Mouse (Mus musculus): ENCODE data around the gene Gatad2a.

The Gatad2a gene

DNA sequence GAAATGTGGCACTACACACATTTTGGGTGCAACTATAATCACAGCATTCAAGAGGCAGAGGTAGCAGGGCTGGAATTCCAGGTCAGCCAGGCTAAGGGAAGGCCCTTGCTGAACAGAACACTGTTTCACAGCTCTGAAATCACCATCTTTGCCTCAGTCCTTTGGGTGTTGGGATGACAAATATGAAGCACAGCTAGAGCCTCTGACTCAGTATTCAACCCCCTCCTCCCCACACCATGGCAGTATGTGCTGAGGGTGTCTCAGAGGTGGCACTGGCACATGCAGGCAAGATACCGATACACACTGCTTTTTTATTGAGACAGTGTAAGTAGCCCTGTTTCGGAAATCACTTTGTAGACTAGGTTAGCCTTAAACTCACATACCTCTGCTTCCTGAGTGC, 89.9 kb downstream of the Gatad2a start:
- Histone ChIP-seq H3K36me3 (ENCODE audit: control insufficient read depth, insufficient read depth, low read length, poor library complexity, severe bottlenecking) (no peaks in the 10 kb centered on the region; the same call in none of the 2 replicates), H3K27me3 (ENCODE audit: control insufficient read depth, insufficient read depth, low read length, poor library complexity, severe bottlenecking) (no peaks in the 10 kb centered on the region)
- no peak for DNase-seq (ENCODE audit: low read depth, low spot score)

DNA sequence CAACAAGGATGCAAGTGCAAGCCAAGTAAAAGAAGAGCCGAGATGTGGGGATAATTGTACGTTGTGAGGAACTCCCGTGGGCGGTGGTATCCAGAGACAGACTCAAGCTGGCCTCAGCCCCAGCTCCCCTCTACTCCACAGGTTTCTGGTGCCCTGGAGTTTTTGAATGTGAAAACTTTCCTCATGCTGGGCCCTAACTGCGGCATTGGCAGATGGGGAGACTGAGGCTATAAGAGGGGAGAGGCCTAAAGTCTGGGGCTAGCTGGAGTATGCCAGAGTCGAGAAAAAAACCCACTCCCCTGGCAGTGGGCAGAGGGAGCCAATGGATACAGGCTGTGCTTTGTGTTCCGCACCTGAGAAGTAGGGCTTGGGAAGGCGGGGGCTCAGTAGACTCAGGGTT, 92.1 kb downstream of the Gatad2a start:
- Histone ChIP-seq H3K36me3 (ENCODE audit: control insufficient read depth, insufficient read depth, low read length, poor library complexity, severe bottlenecking) (no peaks in the 10 kb centered on the region; the same call in 1 of the 2 replicates), H3K27me3 (ENCODE audit: control insufficient read depth, insufficient read depth, low read length, poor library complexity, severe bottlenecking) (no peaks in the 10 kb centered on the region)
- DNase-seq (ENCODE audit: low read depth, low spot score) = no peak

DNA sequence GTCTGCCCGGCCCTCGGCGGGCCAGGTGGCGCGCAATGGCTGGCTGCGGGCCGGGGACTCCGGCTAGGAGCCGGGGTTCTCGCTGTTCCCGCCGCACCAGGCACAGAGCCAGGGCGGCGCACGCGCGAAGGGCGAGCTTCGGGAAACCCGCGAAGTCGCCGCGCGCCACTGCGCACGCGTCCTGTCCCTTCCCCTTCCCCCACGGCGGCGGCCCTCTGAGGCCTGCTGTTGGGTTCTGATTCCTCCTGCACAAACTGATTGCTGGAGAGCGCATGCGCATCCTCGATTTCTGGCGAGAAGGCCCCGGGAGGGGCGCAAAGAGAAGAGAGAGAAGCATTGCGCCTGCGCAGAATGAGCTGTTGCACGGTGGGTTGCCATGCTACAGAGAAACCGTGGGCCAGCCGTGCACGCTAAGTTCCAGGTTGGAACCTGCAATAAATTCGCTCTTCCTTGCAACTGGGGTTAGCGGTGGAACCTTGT, 93.1 kb downstream of the Gatad2a start:
- H3K27me3 ChIP-seq (ENCODE audit: control insufficient read depth, insufficient read depth, low read length, poor library complexity, severe bottlenecking) = no peaks in the 10 kb centered on the region
- no peaks in the 10 kb centered on the region for H3K36me3 ChIP-seq (ENCODE audit: control insufficient read depth, insufficient read depth, low read length, poor library complexity, severe bottlenecking)
- DNase-seq (ENCODE audit: low read depth, low spot score) = peak; percentile 97

DNA sequence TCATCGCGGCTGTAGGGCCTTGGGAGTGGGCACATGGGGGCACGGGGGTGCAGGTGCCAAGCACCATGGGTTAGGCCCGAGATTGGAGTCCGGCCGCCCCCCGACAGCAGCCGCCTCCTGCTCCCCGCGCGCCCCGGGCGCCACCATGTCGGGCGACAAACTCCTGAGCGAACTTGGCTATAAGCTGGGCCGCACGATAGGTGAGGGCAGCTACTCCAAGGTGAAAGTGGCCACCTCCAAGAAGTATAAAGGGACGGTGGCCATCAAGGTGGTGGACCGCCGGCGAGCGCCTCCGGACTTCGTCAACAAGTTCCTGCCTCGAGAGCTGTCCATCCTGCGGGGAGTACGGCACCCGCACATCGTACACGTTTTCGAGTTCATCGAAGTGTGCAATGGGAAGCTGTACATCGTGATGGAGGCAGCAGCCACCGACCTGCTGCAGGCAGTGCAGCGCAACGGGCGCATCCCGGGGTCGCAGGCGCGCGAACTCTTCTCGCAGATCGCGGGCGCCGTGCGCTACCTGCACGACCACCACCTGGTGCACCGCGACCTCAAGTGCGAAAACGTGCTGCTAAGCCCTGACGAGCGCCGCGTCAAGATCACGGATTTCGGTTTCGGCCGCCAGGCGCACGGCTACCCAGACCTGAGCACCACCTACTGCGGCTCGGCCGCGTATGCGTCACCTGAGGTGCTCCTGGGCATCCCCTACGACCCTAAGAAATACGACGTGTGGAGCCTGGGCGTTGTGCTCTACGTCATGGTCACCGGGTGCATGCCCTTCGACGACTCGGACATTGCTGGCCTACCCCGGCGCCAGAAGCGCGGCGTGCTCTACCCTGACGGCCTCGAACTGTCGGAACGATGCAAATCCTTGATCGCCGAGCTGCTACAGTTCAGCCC, 93.8 kb downstream of the Gatad2a start, which contains the start of the genes Tssk6, Ndufa13 and Yjefn3:
Gene Tssk6, plus strand, starts transcription at position 22 of the 900 bp plus-strand sequence.
Gene Ndufa13, minus strand, starts transcription at position 396 of the 900 bp plus-strand sequence.
Gene Yjefn3, minus strand, starts transcription at position 550 of the 900 bp plus-strand sequence.
- no peaks in the 10 kb centered on the region for H3K36me3 ChIP-seq (ENCODE audit: control insufficient read depth, insufficient read depth, low read length, poor library complexity, severe bottlenecking)
- H3K27me3 ChIP-seq (ENCODE audit: control insufficient read depth, insufficient read depth, low read length, poor library complexity, severe bottlenecking) = no peaks in the 10 kb centered on the region
- DNase-seq (ENCODE audit: low read depth, low spot score) = peak; percentile 85

DNA sequence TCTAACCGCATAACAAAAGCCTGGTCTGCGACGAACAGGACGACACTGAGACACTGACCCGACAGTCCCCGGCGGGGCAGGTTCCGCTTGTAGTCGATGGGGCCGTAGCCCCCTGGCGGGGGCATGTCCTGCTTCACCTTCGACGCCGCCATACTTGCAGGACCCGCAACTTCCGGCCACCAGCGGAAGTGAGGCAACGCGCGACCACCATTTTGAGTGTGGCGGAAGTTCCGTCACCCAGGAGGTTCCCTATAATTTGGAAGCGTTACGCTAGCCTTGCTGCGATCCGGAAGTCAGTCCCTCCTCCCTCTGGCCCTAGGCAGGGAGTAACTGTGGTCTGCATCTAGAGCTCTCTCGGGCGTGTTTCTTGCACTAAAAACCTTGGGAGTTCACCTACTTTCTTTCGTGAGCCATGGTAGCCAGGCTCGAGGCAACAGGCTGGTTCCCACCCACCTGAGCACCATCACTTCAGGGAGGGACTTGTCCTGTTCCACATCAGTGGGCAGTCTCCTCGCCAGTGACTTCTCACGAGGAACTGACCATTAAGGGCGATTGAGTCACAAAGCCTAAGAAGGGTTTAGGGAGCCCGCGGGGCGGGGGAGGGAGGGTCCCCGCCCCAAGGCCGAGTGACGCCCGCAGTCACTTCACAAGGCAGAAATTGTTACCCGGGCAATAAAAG, 94.6 kb downstream of the Gatad2a start:
- H3K36me3 ChIP-seq (ENCODE audit: control insufficient read depth, insufficient read depth, low read length, poor library complexity, severe bottlenecking) = no peaks in the 10 kb centered on the region; the same call in 1 of the 2 replicates
- H3K27me3 ChIP-seq (ENCODE audit: control insufficient read depth, insufficient read depth, low read length, poor library complexity, severe bottlenecking) = no peaks in the 10 kb centered on the region
- peak; percentile 96 for DNase-seq (ENCODE audit: low read depth, low spot score)

DNA sequence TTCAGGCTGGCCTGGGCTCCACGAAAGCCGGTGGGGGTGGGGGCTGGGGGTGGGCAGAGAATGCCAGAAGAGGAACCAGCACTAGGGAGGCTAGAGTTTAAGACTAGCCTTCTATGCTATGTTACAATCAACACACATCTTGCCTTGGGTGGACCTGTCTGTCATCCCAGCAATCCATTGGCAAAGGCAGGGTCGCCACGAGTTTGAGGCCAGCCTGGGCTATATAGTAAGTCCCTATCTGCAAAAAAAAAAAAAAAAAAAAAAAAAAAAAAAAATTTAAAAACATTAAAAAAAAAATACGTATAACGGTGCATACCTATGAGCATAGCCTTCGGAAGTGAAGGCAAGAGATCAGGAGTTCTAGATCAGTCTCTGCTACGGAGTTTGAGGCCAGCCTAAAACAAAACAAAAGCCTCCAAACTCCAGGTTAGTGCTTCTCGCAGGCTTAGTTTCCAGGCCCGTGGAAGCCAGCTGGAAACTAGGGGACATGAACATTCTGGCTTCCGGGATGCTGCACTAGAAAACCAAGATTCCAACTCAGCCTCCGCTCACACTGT, 95.2 kb downstream of the Gatad2a start:
- H3K27me3 ChIP-seq (ENCODE audit: control insufficient read depth, insufficient read depth, low read length, poor library complexity, severe bottlenecking) = no peaks in the 10 kb centered on the region
- DNase-seq (ENCODE audit: low read depth, low spot score) = no peak
- no peaks in the 10 kb centered on the region; the same call in 1 of the 2 replicates for H3K36me3 ChIP-seq (ENCODE audit: control insufficient read depth, insufficient read depth, low read length, poor library complexity, severe bottlenecking)

DNA sequence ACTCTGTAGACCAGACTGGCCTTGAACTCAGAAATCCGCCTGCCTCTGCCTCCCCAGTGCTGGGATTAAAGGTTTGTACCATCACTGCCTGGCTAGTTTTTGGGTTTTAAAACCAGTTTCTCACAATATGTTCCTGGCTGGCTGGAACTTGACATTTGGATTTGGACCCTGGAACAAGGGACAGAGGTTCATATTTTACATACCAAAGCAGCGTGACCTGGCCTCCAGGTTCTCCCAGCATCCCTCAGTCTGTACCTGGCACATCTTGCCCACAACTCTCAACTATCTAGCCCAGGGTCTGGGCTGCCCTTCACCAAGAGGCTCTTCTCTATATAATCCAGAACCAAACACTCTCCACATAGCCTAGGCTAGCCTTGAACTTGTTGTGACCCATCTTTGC, 96.3 kb downstream of the Gatad2a start:
- H3K27me3 ChIP-seq (ENCODE audit: control insufficient read depth, insufficient read depth, low read length, poor library complexity, severe bottlenecking) = no peaks in the 10 kb centered on the region
- no peaks in the 10 kb centered on the region; the same call in 1 of the 2 replicates for H3K36me3 ChIP-seq (ENCODE audit: control insufficient read depth, insufficient read depth, low read length, poor library complexity, severe bottlenecking)
- DNase-seq (ENCODE audit: low read depth, low spot score) = no peak

DNA sequence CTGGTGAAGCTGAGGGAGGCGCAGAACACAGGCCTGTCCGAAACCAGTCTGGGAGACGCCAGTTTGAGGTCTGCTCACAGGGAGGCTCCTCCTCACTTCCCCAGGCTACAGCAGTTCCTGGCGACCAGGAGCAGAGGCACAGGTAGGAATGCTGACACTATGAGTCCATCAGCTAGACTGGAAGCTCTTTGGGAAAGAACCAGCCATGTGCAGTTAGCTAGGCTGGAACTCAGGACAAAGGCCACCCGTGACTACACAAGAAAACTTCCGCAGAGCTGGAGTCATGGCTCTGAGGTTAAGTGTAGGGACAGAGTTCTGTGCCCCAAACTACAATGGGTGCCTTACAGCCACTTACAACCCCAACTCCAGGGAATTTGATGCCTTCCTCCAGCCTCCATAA, 98.3 kb downstream of the Gatad2a start:
- Histone ChIP-seq H3K27me3 (ENCODE audit: control insufficient read depth, insufficient read depth, low read length, poor library complexity, severe bottlenecking) (no peaks in the 10 kb centered on the region), H3K36me3 (ENCODE audit: control insufficient read depth, insufficient read depth, low read length, poor library complexity, severe bottlenecking) (peaks cover 2% of the 10 kb centered on the region)
- DNase-seq (ENCODE audit: low read depth, low spot score) = no peak

DNA sequence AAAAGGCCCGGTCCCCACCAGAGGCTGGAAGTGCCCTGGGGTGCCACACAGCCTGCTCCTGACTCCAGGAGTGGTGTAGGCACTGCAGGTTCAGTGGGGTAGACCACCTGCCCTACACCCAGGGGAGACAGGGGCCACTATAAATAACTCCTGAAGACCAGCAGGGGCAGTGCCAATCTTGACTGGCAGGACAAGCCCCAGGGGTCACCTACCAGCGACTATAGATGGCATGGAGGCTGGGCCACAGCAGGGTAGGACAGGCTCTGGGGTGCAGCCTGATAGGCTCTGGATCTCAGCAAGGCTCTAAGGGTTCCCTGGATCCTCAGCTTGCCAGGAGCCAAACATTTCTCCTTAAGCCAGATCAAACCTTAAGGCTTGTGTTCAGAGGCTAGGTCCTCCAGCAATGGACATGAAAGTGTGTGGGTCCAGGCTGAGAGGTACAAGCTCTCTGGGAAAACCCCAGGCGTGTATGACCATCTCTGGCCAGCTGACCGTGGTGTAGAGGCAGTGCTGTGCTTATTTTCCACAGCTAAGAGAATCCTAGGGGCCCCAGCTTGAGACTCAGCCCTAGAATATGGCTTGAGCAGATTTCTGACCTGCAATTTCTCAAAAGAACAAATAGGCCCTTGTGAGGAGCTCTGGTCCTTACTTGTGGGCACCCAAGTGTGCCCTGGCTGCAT, 100.3 kb downstream of the Gatad2a start:
- no peak for DNase-seq (ENCODE audit: low read depth, low spot score)
- Histone ChIP-seq H3K36me3 (ENCODE audit: control insufficient read depth, insufficient read depth, low read length, poor library complexity, severe bottlenecking) (peaks cover 2% of the 10 kb centered on the region), H3K27me3 (ENCODE audit: control insufficient read depth, insufficient read depth, low read length, poor library complexity, severe bottlenecking) (no peaks in the 10 kb centered on the region)

DNA sequence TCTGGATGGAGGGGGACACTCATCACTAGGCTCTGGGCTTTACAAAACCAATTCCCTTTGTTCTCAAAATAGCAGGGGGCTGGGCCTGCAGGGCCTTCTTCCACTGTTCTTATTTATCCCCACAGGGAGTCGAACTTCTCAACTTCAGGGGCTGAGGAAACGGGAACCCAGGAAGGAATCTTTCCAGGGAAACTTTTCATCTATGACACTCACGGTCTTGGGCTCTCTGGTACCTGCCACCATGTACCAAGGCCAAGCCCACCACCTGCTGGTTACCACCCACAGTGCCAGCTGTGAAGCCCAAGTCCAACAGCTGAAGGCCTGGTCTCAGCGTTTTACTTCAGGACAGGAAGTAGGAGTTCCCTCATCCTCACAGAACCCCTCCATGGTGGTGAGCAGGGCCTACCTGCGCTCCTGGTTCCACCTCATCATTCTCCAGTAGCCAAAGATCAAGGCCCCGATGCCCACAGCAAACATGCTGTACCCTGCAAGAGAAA, 101.3 kb downstream of the Gatad2a start:
- H3K36me3 ChIP-seq (ENCODE audit: control insufficient read depth, insufficient read depth, low read length, poor library complexity, severe bottlenecking) = peaks cover 2% of the 10 kb centered on the region
- no peaks in the 10 kb centered on the region for H3K27me3 ChIP-seq (ENCODE audit: control insufficient read depth, insufficient read depth, low read length, poor library complexity, severe bottlenecking)
- no peak for DNase-seq (ENCODE audit: low read depth, low spot score)

DNA sequence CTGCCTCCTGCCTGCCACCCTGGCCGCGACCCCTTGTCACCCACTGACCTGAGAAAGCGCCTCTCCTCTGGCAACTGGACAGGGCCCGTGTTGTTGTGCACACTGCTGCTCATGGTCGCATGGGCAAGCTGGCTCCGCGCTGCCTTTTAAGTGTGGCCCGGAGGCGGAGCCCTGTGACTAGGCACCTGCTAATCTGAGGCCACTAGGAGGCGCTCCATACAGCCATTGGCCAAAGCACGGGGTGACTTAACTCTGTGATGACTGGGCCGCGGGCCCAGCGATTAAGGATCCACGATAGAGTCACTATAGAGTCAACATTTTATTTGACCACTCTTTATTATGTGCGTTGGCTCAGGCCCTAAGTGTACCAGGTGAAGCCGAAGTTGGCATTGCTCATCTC, 102.3 kb downstream of the Gatad2a start:
- DNase-seq (ENCODE audit: low read depth, low spot score) = peak; percentile 60
- no peaks in the 10 kb centered on the region for H3K27me3 ChIP-seq (ENCODE audit: control insufficient read depth, insufficient read depth, low read length, poor library complexity, severe bottlenecking)
- H3K36me3 ChIP-seq (ENCODE audit: control insufficient read depth, insufficient read depth, low read length, poor library complexity, severe bottlenecking) = peaks cover 2% of the 10 kb centered on the region

DNA sequence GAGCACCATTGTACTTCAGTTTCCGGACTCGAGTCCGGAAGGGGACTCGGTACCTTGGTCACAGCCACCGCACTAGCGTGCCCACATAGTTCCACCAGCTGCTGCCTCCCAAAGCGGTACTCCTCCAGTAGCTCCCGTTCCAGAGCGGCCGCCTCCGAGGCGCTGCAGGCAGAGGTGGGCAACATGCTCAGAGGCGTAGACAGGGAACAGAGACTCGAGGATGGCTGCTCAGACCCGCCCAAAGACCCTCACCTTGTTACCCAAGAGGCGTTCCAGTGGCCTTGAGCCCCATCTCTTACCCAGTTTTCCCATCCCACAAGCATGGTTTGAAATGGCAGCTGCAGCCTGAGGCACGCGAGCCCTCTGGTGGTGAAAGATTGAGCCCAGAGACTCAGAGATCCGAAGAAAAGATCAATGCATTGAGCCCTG, 105.4 kb downstream of the Gatad2a start:
- DNase-seq (ENCODE audit: low read depth, low spot score) = peak; percentile 62
- Histone ChIP-seq H3K27me3 (ENCODE audit: control insufficient read depth, insufficient read depth, low read length, poor library complexity, severe bottlenecking) (no peaks in the 10 kb centered on the region), H3K36me3 (ENCODE audit: control insufficient read depth, insufficient read depth, low read length, poor library complexity, severe bottlenecking) (peaks cover 2% of the 10 kb centered on the region)

DNA sequence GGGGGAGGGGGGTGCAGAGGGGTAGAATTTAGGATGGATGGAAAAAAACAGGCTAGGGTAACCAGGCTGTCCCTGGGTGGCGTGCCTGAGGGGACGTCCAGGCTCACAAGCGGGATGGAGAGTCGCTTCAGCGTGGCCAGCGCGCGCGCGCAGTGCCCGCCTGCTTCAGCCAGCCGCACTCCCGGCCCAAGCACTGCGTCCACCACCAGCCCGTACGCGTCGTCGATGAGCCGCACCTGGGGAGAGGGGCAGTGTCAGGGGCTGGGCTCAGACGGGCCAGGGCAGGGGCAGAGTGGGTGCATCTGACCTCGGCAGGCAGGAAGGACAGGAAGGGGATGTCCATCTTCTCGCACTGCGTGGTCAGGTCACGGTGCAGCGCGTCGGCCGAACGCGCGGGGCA, 107.3 kb downstream of the Gatad2a start:
- Histone ChIP-seq H3K27me3 (ENCODE audit: control insufficient read depth, insufficient read depth, low read length, poor library complexity, severe bottlenecking) (no peaks in the 10 kb centered on the region), H3K36me3 (ENCODE audit: control insufficient read depth, insufficient read depth, low read length, poor library complexity, severe bottlenecking) (no peaks in the 10 kb centered on the region; the same call in none of the 2 replicates)
- DNase-seq (ENCODE audit: low read depth, low spot score) = no peak

DNA sequence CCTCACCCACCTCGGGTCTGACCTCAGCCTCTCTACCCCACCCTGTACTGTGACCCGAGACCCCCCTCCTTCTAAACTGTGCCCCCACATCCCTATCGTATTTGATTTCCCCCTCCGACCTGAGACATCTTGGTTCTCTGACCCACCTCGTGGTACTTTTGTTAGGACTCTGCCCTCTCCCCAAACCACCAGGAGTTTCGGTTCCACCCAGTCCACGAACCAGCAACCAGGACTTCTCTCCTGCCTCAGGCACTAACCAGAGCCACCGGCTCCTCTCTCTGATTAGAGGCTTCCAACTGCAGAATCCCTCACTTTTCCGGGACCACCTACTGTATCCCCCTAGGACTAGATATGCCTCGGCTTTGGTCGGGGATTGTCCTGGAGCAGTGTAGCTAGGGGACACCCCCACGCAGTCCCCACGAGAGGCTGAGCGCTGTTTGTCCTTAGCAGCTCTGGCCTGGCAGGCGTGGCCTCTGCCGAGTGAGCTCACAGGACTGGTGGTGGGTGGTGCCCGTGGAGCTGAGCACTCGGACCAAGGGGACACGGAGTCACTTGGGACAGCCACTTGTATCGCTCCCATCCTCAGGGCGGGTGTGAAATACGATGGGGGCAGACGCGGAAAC, 107.8 kb downstream of the Gatad2a start:
- Histone ChIP-seq H3K36me3 (ENCODE audit: control insufficient read depth, insufficient read depth, low read length, poor library complexity, severe bottlenecking) (no peaks in the 10 kb centered on the region; the same call in 1 of the 2 replicates), H3K27me3 (ENCODE audit: control insufficient read depth, insufficient read depth, low read length, poor library complexity, severe bottlenecking) (no peaks in the 10 kb centered on the region)
- peak; percentile 33 for DNase-seq (ENCODE audit: low read depth, low spot score)

Measured in splenic B cell, adult 2 months (primary cell).